Mouse (Mus musculus) layer of hippocampus, postnatal 10 days (tissue): Measurements from ENCODE around the gene Cp. TPM values are rescaled to one million over a fixed set of nuclear protein-coding genes. Genes with fewer than 3 reads are reported as not detected.
A peak's percentile ranks its signal among the peaks of the same experiment; 100 is the strongest.
"Not testable (repeated sequence)": the region's sequence is repeated elsewhere in the genome, so short reads cannot be mapped to it uniquely, and the experiment has no call there.

Experiments used
- DNase-seq, 2 experiments: peaks; one replicate each; pipeline ENCODE4 v3.0.0; 2021; ENCODE audit warnings: low spot score in 2 of 2
- total RNA-seq, 2 experiments: library from RNA; stranded (reverse); gene quantifications; 2 replicates each; pipeline ENCODE4 v1.2.3; 2021

The Cp gene
- total RNA-seq, 2 experiments from 2014 or later, result 9.5 to 11.4 TPM

DNA sequence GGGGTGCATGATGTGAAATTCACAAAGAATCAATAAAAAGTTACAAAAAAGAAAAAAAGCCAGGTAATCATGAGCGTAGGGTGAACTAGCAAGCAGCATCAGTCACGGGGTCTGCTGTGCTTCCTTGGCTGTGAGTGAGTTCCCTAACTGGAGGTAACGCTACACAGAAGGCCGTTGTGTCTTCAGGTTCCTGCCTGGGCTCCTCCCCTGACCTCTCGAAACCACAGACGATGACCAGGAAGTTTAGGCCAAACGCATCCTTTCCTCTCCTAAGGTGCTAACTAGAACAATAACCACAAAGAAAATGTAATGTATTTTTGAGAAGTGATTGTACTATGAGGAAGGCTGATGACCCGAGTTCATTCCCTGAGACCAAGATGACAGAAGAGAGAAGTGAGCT, 47.6 kb downstream of the Cp start:
- DNase-seq, result no peak

DNA sequence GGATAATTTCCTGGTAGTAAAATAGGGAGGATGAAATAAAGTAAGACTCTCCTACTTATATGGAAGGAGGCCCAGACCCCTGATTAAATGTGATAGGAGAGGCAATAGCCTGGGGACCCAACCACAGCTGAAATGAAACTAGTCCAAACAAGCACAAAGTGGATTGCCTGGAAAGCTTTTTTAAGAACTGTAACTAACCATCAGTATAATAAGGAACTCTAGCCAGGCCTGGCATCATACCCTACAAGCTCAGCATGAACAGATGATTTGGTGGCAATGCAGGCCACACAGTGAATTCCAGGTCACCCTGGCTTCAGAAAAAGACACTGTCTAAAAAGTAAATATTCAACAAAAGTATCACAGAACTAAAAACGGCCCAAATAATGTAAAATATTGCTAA, 48.8 kb downstream of the Cp start:
- DNase-seq, result no peak

GRCm38 (mm10) chr3:20007275-20007674, 50.4 kb downstream of the Cp start:
- DNase-seq, result no peak

DNA sequence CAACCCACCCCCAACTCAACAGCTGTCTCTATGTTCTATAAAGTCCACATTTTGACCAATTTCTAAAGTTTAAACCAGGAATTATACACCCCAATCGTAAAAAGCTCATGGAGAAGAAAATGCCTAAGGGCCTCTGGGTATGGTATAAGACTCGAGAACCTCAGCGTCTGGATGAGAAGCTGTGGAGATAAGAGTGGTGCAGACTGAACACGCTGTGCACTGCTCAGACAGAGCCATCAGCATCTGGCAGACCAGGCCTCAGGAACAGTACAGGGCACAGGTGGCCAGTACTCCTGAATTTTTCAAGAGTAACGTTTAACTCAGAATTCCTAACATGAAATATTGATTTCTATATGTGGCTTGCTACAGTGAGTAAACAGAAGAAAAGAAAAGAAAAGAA, 50.9 kb downstream of the Cp start:
- no peak for DNase-seq

DNA sequence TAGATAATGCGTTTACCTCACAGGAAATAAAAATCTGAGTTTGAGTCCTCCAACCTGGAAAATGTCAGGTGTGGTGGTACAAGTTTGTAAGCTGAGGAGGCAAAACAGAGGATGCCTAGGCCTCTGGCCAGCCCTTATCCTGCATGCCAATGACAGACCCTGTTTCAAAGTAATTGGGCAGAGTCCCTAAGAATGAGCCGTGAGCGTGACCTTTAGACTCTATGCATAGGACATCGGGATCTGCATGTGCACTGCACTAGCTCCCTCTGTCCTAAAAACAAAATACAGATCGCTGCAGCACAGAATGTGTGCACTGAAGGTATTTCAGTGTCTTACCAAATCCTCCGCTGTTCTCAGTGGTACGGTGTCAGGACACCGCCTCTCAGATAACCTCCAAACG, 53.6 kb downstream of the Cp start:
- DNase-seq, result no peak

- DNase-seq, result not testable (repeated sequence)
These were observed 54.1 kb downstream of the Cp start for GRCm38 (mm10) chr3:20010905-20011304.

GRCm38 (mm10) chr3:20014454-20014853, 57.6 kb downstream of the Cp start:
- no peak for DNase-seq

DNA sequence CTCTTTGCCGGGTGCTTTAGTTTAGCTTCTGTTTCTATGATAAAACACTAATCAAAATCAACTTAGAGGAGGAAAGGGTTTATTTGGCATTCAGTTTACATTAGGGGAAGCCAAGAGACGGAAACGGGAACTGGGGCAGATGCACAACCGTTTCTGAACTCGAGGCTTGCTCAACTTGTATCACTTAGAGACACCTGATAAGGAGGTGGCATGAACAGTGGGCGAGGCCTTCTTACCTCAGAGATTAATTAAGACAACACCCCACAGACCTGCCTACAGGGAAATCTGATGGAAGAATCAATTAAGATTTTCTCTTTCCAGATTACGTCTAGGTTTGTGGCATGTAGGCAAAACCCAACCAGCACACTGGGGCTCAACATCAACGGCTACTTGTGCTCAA, 61.2 kb downstream of the Cp start:
- DNase-seq, result no peak

GRCm38 (mm10) chr3:20023832-20024231, 67.0 kb downstream of the Cp start:
- no peak for DNase-seq

- no peak for DNase-seq
These were observed 69.6 kb downstream of the Cp start for GRCm38 (mm10) chr3:20026481-20026880.

DNA sequence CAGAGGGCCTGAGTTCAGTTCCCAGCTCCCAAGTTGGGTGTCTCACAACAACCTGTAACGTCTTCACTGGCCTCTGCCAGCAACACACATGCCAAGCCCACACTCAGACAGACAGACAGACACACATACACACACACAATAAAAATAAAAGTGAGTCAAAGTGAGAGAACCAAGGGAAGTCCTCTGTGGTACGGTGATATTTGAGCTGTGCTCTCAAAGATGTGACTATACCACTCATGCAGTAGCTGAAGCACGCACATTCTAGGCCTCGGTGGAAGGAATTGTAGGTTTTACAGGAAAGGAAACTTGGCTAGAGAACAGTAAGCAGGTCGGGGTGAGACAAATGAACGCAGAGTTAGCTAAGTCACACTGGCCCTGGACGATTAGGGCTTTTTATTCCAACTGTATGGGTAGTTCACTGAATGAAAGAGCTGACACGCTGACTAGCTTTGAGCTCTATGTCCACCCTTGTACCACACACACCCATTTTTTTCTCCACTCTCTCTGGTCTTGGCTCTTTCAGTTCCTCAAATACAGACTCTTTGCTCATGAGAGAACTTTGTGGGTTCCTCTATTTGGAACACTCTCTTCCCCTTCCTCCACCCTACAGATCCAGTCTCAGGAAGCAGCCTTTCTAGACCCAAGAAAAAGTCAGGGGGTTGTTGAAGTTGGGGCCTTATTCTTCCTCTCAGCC, 70.3 kb downstream of the Cp start:
- DNase-seq, result no peak

- DNase-seq, result no peak
These were observed 70.9 kb downstream of the Cp start for GRCm38 (mm10) chr3:20027788-20028187.

GRCm38 (mm10) chr3:20028640-20029039, 71.8 kb downstream of the Cp start:
- DNase-seq, result no peak

GRCm38 (mm10) chr3:20030807-20031206, 74.0 kb downstream of the Cp start:
- DNase-seq, result no peak

DNA sequence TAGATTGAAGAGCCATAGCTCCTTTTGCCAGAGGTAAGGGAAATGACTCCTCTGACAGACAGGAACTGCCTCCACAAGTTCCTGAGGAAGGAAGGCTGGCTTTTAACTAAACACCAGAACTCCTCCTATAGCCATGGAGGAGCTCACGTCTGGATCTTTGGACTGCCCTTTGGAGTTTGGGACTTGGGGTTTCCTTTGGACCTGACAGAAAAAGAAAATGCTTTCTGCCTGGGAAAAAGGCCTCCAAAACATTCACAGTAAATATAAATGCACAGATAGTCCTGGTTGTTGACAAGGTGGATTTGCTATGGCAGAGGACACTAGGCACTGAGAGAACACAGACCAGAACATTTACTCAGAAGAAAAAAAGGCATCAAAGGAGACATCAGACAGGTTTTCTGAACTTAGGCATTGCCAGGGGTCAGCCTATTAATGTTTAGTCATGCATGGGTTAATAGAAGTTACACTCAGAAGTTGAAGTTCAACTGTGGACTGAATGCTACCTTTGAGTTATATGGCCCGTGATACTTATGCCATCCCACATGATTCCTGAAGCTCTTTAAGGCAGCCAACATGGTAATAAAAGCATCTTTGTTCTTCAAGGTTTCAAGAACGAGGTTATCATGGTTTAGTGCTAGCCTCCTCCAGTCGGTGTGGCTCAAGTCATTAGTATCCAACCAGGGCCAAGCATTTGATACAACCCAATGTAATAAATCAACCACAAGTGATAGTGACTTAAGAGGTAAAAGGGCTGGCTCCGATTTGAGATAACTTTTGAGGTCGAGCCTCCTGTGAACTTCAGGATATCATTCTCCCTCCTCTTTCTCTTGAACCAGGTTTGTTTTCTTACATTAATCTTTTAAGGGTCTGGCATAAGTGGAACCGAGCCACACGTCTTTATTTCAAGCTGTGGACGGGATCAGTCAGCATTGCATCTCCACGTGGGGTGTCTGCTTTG, 77.2 kb downstream of the Cp start:
- DNase-seq, result no peak

GRCm38 (mm10) chr3:20034719-20035404, 78.0 kb downstream of the Cp start, which contains the start of gene Hps3:
Hps3 (minus strand) TSS chr3:20035315.
- DNase-seq, result peak; percentile 82 to 85

DNA sequence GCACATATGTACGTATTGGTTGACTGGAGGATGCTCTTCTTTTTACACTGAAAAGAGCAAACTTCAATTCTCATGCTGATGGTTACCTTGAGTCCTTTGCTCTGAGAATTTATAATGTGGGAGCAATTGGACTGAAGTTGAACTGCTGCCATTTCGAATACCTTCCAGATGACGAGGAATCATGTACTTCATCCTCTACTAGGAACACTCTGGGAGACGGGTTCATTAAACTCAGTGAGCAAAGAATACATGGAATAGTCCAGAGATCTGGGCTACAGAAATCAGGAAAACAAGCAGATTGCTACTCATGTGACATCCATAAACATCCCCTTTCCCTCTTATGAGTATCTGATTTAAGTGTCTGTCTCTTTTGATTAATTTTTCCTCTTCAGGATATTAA, 79.2 kb downstream of the Cp start:
- no peak for DNase-seq

DNA sequence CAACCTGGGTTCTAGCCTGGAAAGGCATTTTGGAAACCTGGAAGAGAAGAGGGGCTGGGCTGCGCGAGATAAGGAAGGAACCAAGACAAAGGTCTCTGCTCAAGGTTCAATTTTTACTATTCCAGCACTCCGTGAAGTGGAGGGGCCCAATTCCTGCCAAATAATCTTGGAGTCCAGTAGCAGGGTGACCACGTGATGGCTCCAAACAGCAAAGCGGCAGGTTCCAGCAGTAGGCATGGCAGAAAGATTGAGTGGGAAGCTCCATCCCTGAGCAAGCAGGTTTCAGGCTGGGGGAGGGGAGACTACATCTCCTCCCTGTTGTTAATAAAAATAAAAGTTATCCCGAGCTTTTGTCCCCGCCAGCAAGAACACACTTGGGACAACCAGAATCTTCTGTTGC, 84.6 kb downstream of the Cp start:
- DNase-seq, result not testable (repeated sequence)

GRCm38 (mm10) chr3:20044736-20045135, 87.9 kb downstream of the Cp start:
- not testable (repeated sequence) for DNase-seq

DNA sequence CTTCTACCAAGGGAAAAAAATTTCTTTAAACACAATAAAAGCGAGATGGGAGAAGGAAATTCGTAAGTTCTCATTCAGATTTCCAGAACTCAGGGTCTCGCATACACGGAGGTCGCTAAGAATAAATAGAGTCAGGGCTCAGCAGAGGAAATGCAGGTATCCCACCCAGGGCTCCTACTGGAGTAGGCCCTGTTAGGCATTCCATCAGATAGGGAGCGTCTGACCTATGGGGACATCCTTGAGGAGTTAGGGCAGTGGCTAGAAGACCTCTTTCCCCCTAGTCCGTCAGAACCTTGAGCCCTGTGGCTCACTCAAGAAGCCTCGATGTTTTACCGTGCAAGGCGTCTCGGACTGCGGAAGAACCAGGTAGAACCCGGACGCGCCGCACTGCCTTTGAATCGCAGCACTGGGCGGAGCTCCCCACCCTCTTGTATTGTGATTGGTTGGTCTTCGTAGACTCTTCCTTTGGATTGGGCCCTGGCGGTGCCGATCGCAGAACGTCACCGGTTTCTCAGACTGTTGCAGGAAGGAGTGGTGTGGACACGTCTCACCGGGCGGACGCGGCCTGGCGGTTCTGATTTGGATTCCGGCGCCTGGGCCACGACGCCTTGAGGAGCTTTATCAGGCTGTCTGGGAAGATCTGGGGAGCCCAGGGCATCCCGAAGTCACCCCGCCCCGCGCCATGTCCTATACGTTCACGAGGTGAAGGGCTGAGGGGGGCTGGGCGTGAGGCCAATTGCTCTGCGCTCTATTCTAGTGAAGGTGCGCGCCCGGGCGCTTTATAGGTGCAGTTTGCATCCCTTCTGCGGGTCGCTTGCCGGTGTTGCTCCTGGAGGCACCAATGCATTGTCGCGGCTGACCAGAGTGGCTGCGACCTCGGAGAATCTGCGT, 100.7 kb downstream of the Cp start, which contains the start of gene Hltf:
Hltf (plus strand) TSS at position 506 of the 891 bp plus-strand sequence.
- peak; percentile 93 to 96 for DNase-seq

DNA sequence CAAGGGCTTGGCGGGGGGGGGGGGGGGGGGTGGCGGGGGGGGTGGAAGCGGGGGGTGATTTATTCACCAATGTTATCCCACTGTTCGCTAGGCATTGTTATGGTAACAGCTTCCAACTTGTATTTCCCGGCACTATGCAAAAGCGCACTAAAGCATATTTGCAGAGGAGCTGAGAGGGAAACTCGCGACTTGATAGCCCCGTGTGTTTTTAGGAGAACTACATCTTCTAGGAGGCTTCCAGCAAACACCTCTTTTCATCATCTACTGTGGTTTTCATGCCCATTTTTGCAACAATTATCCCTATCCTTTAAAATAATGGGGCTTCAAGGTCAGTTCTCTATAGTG, 101.3 kb downstream of the Cp start:
- no peak for DNase-seq
